ENCODE assay signal across 20 mouse cellular contexts in genomic region chr13:118596218-118596795, GRCm38 (mm10).
DNase-seq lines count a peak whose midpoint lies in the region; ATAC-seq and TF ChIP-seq lines count a peak whose summit lies in the region.
"Had no signal": no experiment of that assay in that cellular context is flagged by ENCODE, and none has a peak within 500 bp of the region (broad histone marks: within the 10 kb centered on the region; RNA-seq: fewer than 3 reads in every experiment).

No protein-coding gene starts in this region.

- no peak for ATAC-seq in intestine, embryonic 16.5 days
- ATAC-seq: CD4-positive, CD25-positive, alpha-beta regulatory T cell, adult 4 months; forebrain, embryonic 14.5 days; forebrain, postnatal 0 days; hindbrain, embryonic 16.5 days had no signal

- H3K4me2 ChIP-seq in myocyte (ENCODE audit: low read depth): no peak overlapping the region
- H3K4me2 ChIP-seq in intestine, embryonic 16.5 days (ENCODE audit: low read depth, low read length): no peak overlapping the region
- H3K4me2 ChIP-seq: embryonic facial prominence, embryonic 12.5 days; embryonic facial prominence, embryonic 15.5 days; heart, embryonic 11.5 days; hindbrain, embryonic 13.5 days had no signal

- no peak overlapping the region for H3ac ChIP-seq in myocyte (ENCODE audit: control insufficient read depth, insufficient read length)

- H3K27ac ChIP-seq in kidney, adult 2 months (ENCODE audit: insufficient read depth, low read depth, low read length): no peak overlapping the region
- H3K27ac ChIP-seq in intestine, embryonic 16.5 days (ENCODE audit: low read length): no peak overlapping the region
- H3K27ac ChIP-seq: embryonic facial prominence, embryonic 12.5 days; embryonic facial prominence, embryonic 15.5 days; gastrocnemius, adult 2 months; hindbrain, embryonic 10.5 days; hindbrain, embryonic 13.5 days had no signal

- peak; percentile 75 for DNase-seq in kidney, adult 2 months
- DNase-seq in kidney, postnatal 14 days: no peak
- peak; percentile 25 to 32 for DNase-seq in kidney, postnatal 36 days
- DNase-seq in kidney, postnatal 25 days: no peak
- peak; percentile 62 for DNase-seq in MN1 (ENCODE audit: low spot score)
- DNase-seq: cerebellum, adult 11 months; cerebellum, adult 9-11 months; forebrain, postnatal 0 days; gastrocnemius, postnatal 14 days had no signal

- no peak overlapping the region for H3K9ac ChIP-seq in intestine, embryonic 16.5 days (ENCODE audit: low read depth, low read length)
- H3K9ac ChIP-seq: embryonic facial prominence, embryonic 12.5 days; embryonic facial prominence, embryonic 15.5 days; forebrain, postnatal 0 days; hindbrain, embryonic 13.5 days had no signal

- no peaks in the 10 kb centered on the region for H3K9me3 ChIP-seq in intestine, embryonic 16.5 days (ENCODE audit: control insufficient read depth, low read length)
- H3K9me3 ChIP-seq: embryonic facial prominence, embryonic 12.5 days; embryonic facial prominence, embryonic 15.5 days; hindbrain, embryonic 10.5 days; hindbrain, embryonic 13.5 days had no signal

- no peaks in the 10 kb centered on the region for H3K79me2 ChIP-seq in myocyte (ENCODE audit: control insufficient read depth, insufficient read depth)

- H3K27me3 ChIP-seq in kidney, adult 2 months (replicated peaks; ENCODE audit: control insufficient read depth, insufficient read depth, low read length): no peaks in the 10 kb centered on the region
- no peaks in the 10 kb centered on the region for H3K27me3 ChIP-seq in myocyte (ENCODE audit: control insufficient read depth, insufficient read depth, insufficient read length)
- H3K27me3 ChIP-seq in intestine, embryonic 16.5 days (replicated peaks; ENCODE audit: control insufficient read depth, insufficient read depth, low read length): no peaks in the 10 kb centered on the region
- H3K27me3 ChIP-seq: embryonic facial prominence, embryonic 12.5 days; embryonic facial prominence, embryonic 15.5 days; hindbrain, embryonic 13.5 days had no signal

- WGBS in kidney, adult 2 months: 55% methylated on average over 6 of the region's 6 CpGs
- WGBS in intestine, embryonic 16.5 days: 55% methylated on average over 6 of the region's 6 CpGs

- H3K4me3 ChIP-seq in kidney, adult 2 months (ENCODE audit: insufficient read depth, low read depth, low read length): no peak overlapping the region
- H3K4me3 ChIP-seq in myocyte: no peak overlapping the region
- H3K4me3 ChIP-seq in intestine, embryonic 16.5 days (ENCODE audit: low read length): no peak overlapping the region
- H3K4me3 ChIP-seq: embryonic facial prominence, embryonic 12.5 days; embryonic facial prominence, embryonic 15.5 days; gastrocnemius, adult 2 months; hindbrain, embryonic 10.5 days; hindbrain, embryonic 13.5 days had no signal

- TF ChIP-seq POLR2A in kidney, adult 2 months (IDR thresholded peaks at IDR 0.05; ENCODE audit: low read depth, low read length): no peak
- no peak for TF ChIP-seq POLR2A in myocyte (IDR thresholded peaks at IDR 0.05; ENCODE audit: insufficient read length, low read depth)

- H3K36me3 ChIP-seq in kidney, adult 2 months (ENCODE audit: control insufficient read depth, insufficient read depth, low read length): no peaks in the 10 kb centered on the region
- H3K36me3 ChIP-seq in myocyte (ENCODE audit: control insufficient read depth, insufficient read depth): no peaks in the 10 kb centered on the region
- H3K36me3 ChIP-seq in intestine, embryonic 16.5 days (ENCODE audit: control insufficient read depth, insufficient read depth, low read length): no peaks in the 10 kb centered on the region
- H3K36me3 ChIP-seq: embryonic facial prominence, embryonic 12.5 days; embryonic facial prominence, embryonic 15.5 days; hindbrain, embryonic 10.5 days; hindbrain, embryonic 13.5 days had no signal

- TF ChIP-seq CTCF in kidney, adult 2 months (conservative IDR thresholded peaks at IDR 0.05; ENCODE audit: insufficient read depth, insufficient read length, low read depth, low read length): no peak

- peaks cover 2% of the 10 kb centered on the region; the same call in 1 of the 2 replicates for H3K4me1 ChIP-seq in kidney, adult 2 months (ENCODE audit: control insufficient read depth, insufficient read depth, low read length)
- H3K4me1 ChIP-seq in intestine, embryonic 16.5 days (ENCODE audit: control insufficient read depth, insufficient read depth, low read length): no peaks in the 10 kb centered on the region
- H3K4me1 ChIP-seq: embryonic facial prominence, embryonic 15.5 days; hindbrain, embryonic 13.5 days had no signal

TF ChIP-seq in myocyte, 11 proteins besides CTCF, POLR2A, EP300 and RAD21:
- peak; percentile 53; the same call in 1 of the 2 replicates for TF ChIP-seq CEBPB (IDR thresholded peaks at IDR 0.05; ENCODE audit: insufficient read depth, poor library complexity, severe bottlenecking)
- TF ChIP-seq POLR2AphosphoS2 (IDR thresholded peaks at IDR 0.05; ENCODE audit: insufficient read length, low read depth): no peak
TF ChIP-seq in myocyte: peak in this region for 1.

Comparison
In these comparisons a context has a peak if more than half of its experiments do, and no peak if none do; other contexts are left out.
1. DNase-seq: peak in kidney, adult 2 months (single experiment), kidney, postnatal 36 days (2 of 2) and MN1 (single experiment); none in kidney, postnatal 14 days (single experiment) and kidney, postnatal 25 days (0 of 2).